Mouse (Mus musculus) kidney, adult 11 months (tissue): ENCODE results near the gene Evl.

Experiments
- DNase-seq: peaks from one replicate; pipeline ENCODE4 v3.0.0; 2022

Gene Evl

GRCm38 (mm10) chr12:108653358-108654335 is 99.1 kb downstream of the Evl start:
- peak; percentile 51 for DNase-seq

- peak; percentile 31 for DNase-seq
Observed at GRCm38 (mm10) chr12:108657350-108657749, 102.8 kb downstream of the Evl start.

DNA sequence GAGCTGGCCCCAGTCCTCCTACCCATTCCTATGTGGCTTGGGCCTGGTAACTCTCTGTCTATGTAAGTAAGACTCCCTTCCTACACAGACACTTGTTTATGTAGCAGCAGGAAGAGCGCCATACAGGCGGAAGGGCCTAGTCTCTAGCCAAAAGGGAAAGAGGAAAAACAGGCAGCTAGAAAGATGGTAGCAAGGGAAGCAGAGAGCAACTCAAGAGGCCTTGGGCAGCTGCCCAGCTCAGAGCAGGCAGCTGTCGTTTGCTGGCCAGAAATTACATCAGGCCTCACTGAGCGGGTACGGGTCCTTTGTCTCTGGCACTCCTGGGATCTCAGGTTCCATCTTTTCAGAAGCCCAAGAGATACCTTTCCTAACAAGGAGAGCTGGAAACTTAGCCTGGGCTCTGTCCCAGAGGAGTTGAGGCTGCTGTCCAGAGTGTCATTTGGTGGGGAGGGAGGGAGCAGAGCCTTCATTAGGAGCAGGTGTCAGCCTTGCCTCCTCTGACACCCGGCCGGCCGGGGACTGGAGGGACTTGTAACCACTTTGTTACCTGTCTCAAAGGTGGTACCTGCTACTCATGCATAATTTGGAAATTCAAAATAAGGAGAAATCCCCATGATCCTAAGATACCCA is 114.2 kb downstream of the Evl start:
- DNase-seq, result no peak

- no peak for DNase-seq
Observed at GRCm38 (mm10) chr12:108671541-108671940, 117.0 kb downstream of the Evl start.

- DNase-seq, result no peak
Observed at GRCm38 (mm10) chr12:108672908-108673307, 118.4 kb downstream of the Evl start.

GRCm38 (mm10) chr12:108673546-108673945 is 119.0 kb downstream of the Evl start:
- no peak for DNase-seq

- DNase-seq, result peak; percentile 79
Observed at GRCm38 (mm10) chr12:108674502-108674901, 120.0 kb downstream of the Evl start.

DNA sequence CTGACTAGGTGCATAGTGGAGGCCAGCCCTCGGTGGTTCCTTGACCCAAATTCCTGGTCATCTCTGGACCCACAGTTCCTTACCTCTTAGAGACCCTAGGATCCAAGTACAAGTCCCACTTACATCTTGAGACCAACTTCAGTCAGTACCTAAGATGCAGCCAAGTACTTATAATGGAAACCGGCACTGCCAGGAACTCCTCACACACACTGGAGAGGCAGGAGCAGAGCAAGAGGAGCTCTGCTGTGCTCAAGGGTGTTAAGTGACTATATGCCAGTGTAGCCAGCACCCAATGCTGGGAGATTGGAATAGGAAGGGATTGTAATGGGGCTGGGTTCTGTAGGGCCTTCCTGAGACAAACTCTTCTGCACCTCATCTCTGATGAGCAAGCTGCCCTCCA is 120.4 kb downstream of the Evl start:
- DNase-seq, result no peak

DNA sequence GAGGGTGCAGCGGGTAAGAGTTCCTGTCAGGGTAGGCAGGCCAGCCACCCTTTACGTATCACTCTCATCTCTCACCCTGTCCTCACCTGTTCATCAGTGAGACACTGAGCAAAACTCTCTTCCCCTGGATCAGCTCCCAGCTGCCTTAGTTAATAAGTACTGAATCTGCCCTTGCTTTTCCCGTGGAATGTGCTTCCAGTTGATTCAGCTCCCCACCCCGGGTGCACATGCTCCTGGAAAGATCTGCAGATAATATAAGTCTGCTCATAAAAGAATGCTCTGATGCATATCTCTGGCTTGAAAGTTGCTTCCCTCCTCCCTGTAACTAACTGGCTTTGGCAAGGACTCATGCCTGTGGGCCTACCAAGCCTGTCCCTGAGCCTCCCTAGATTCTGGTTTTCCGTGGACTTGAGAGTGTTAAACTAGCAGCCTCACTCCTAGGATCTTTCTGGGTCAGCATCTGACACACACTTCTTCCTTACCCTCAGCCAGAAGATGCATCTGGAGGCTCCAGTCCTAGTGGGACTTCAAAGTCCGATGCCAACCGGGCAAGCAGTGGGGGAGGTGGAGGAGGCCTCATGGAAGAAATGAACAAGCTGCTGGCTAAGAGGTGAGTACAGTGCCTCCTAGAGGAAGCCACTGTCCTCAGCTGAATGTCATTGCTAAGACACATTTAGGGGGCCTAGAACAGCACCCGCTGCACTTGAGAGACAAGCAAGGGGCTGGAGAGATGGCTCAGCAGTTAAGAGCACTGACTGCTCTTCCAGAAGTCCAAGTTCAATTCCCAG is 121.3 kb downstream of the Evl start:
- peak; percentile 88 for DNase-seq

DNA sequence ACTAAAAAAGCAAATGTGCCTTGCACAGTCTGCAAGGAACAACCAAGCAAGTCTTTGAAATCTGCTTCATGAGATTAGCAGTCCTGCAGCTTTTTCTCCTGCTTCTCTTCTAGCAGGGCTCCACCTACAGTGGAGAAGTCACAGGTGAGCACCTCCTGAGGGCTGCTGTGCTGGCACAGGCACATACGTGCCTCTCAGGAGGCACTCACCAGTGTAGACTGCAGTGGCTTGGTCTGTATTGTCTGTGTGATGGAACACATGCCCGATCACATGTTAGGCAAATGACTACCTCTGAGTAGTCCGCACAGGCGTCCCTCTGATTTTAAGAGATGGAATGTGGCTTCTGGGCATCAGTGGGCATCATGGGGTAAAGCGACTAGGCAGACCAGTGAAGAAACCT is 122.6 kb downstream of the Evl start:
- DNase-seq, result peak; percentile 35

GRCm38 (mm10) chr12:108678366-108678765 is 123.8 kb downstream of the Evl start:
- peak; percentile 48 for DNase-seq

GRCm38 (mm10) chr12:108680861-108681260 is 126.3 kb downstream of the Evl start:
- DNase-seq, result no peak

DNA sequence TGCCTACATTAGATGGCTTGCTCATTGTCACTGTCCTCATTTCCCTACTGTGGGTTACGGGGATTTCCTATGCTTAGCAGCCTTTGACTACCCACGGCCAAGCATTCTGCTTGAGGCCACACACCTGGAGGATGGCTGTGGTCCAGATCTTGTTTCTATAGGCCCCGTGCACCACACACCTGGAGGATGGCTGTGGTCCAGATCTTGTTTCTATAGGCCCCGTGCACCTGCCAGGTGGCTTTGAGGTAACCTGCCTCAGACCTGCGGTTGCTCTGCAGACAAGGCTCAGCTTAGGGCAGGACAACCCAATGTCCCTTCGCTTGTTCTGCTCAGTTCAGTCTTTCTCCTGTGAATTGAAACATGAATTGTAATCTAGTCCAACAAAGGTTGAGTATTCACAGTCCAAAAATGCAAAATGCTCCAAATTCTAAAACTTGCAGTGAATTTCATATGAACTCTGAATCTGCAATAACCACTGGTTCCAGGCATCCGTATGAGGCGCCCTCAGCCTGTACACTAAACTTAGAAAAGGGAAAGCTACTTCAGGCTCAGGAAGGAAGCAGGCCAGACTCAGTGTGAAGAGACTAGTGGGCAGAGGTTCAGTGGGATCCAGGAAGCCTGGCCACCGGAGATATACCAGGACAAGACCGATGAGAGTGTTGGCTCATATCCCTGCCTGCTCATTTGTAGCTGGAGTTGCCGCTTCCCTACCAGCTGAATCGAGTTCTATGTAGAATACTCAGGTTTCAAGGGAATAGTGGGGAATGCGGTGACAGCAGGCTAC is 127.9 kb downstream of the Evl start:
- DNase-seq, result peak; percentile 46

DNA sequence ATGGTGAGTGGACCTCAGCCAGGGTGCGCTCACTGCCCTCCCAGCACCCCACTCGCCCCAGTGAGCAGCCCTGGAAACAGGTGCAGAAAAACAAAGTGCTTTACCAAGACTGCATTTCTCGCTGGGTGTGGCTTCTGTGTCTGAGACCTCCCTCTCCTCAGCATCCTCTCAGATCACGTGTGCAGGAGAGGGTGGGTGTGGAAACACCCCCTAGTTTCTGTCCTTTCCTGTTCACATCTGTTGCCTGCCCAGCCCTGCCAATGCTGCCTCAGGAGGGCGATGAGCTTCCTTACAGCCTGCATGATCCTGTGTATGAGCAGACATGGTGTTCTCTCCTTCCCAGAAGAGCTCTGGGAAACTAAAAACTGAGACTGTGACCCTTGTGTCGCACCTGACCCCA is 131.9 kb downstream of the Evl start:
- peak; percentile 55 for DNase-seq

DNA sequence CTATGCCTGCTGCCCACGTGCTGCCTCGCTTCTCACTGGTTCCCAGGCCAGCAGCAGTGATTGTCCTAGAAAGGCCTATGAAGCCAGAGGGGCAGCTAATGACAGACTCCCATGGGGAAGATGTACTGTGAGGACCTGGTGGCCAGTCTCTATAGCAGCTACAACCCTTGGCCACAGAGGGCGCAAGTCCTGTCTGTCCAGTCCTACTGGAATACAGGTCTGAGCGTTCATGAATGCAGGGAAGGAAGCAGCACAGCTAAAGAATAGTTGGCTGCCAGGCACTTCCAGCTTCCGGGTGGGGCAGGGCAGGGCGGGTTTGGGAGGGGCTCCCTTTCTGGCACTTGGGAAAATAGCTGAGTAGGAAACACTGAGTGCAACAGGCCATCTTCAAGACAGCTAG is 132.4 kb downstream of the Evl start:
- peak; percentile 33 for DNase-seq

- no peak for DNase-seq
Observed at GRCm38 (mm10) chr12:108689167-108689566, 134.6 kb downstream of the Evl start.

DNA sequence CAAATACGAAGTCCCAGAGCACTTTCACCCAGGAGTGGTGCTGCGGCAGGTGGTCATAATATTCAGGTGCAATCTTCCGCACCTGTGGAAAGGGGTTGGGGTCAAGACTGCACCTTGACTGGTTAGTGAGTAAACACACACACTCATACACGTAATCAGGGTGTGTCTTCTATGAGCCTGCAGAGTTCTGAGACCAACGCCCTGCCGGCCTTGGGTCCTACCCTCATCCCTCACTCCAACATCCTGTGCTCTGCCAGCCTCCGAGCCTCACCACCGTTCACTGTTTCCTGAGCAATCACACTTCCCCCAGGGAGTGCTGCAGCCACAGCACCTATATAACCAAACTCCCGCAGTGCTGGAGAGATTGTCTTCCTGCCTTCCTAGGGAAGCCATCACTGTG is 136.0 kb downstream of the Evl start:
- DNase-seq, result no peak

DNA sequence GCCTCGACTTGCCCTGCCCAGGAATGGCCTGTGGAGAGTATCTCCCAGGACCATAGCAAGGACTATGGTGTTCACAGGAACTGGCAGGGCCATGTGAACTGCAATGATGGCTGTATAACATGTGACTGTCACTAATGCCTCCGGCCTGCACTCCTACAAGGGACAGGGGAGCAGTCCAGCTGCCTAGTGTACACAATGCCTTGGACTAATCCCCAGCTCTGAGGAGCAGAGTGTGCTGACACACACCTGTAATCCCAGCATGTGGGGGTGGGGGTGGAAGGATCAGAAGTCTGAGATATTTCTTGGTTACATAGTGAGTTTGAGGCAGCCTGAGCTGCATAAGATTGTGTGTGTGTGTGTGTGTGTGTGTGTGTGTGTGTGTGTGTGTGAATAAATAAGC is 139.1 kb downstream of the Evl start:
- no peak for DNase-seq

DNA sequence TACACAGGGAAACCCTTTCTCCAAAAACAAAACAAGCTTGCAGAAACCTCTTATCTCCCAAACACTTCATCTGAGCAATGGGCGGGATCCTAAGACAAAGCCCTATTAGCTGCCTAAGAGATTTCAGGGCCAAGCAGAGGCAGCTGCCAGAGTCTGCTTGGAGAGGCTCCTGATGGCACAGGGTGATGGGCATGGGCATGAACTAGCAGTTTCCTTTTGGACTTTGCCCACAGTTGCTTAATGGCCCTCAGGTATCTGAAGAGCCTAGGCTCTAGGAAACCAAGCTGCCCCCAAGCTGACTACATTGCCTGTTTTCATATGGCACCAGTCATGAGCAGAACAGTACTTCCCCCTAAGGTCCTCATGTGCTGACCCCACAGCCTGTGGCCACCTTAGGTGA is 139.7 kb downstream of the Evl start:
- DNase-seq, result peak; percentile 61

DNA sequence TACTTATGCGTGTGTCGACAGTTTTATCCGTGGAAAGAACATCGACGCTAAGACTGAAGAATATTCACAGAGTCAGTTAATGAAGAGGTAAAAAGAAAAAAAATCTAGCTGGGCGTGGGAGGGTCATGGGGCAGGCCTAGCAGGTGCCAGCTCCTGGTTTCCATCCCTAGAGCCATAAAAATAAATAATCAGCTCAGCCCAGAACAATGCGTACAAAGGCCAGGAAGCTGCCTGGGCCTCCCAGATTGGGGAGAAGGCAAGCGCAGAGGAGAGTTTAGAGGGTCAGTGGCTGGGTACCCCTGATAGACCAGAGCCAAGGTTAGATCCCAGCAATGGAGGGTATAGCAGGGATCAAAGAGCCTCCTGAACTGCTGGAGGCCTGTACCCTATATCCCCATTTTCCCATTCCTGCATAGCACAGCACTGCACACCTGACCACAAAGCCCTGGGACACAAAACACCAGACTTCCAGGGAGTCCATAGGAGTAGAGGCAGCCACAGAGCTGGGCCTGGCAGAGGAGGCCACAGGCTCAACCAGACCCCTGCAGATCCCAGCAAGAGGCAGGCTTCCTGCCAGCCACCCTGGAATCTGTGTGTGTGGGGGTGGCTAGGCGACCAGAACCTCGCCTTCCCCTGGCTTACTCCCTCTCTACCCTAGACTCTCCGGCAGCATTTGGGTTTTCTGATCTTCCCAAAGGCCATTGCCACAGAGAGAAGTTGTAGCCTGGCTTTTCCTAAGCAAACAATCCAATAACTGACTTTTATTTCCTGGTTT is 144.4 kb downstream of the Evl start:
- peak; percentile 62 for DNase-seq

- DNase-seq, result no peak
Observed at GRCm38 (mm10) chr12:108699576-108699975, 145.1 kb downstream of the Evl start.

- no peak for DNase-seq
Observed at GRCm38 (mm10) chr12:108700037-108700436, 145.5 kb downstream of the Evl start.
